Comparison of ENCODE assay signal across 1 mouse cellular context in genomic region chr4:136164981-136165380, GRCm38 (mm10).
TF ChIP-seq lines count a peak whose summit lies in the region.

No protein-coding gene starts in this region.

TF ChIP-seq in myocyte, 11 proteins besides CTCF, POLR2A, EP300 and RAD21 (continued from another document):
- TF ChIP-seq CEBPB (IDR thresholded peaks at IDR 0.05; ENCODE audit: insufficient read depth, poor library complexity, severe bottlenecking), result no peak
